Mouse (Mus musculus) CD4-positive helper T cell, adult 2 months (primary cell): ENCODE data around the gene Plxdc1.

ENCODE experiments used
- DNase-seq: peaks from one replicate; pipeline ENCODE4 v3.0.0-alpha.2; 2012; ENCODE audit warnings: low read depth, missing footprints, low spot score

Gene Plxdc1

DNA sequence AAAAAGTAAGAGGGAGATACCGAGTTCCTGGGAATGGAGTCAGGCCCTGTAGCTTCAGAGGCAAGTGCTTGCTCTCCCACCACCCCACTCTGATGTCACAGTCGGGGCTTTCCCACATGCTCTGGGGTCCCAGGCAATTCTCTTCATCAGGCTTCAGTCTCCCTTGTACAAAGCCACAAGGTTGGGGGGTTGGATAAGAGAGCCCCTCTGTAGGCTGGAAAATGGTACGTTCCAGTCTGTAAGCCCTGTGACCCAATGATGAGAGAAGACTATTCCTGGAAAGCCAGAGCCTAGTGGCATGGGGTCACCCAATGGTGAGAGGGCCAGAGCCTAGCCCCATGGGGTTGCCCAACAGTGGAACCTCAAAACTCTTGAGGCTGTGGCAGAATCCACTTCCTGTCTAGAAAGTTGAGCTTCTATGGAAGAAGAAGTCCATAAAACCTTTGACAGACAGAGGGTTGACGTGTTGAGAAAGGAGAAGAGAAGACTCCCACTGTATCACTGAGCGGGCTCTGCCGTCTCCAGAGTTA is 70.2 kb downstream of the Plxdc1 start:
- no peak for DNase-seq

DNA sequence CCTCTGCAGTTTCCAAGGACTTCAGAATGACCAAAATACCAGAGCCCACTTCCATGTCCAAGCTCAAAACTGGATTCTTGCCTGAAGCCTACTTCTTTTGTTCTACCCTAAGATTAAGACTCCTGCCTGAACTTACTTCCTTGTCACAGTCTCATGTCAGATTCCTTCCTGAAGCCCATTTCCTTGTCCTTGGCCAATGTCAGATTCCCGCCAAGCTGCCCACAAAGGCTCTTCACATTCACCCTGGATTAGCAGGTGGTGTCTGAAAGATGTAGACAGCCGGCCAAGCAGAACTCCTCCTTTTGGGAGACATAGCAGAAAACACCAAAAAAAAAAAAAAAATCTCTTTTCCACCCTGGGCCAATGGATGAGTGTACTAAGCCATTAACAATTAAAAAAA is 70.8 kb downstream of the Plxdc1 start:
- no peak for DNase-seq

DNA sequence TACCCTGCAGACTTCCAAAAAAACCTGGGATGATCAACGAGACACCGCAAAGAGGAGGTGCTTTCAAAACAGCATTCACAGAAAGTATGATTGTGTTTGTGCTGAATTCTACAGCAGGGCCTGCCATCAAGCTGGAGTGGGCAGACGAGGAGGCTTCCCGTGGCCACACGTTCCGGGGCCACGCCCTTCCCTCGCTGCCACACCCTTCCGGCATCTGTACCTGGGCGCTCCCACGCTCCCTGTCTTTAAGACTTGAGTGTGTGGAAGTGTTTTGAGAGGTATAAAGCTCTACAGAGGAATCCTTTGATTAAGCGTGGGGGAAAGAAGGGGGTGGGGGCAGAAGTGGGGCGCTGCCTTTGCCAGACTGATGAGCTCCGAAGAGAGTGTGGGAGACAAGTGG is 73.1 kb downstream of the Plxdc1 start:
- no peak for DNase-seq

DNA sequence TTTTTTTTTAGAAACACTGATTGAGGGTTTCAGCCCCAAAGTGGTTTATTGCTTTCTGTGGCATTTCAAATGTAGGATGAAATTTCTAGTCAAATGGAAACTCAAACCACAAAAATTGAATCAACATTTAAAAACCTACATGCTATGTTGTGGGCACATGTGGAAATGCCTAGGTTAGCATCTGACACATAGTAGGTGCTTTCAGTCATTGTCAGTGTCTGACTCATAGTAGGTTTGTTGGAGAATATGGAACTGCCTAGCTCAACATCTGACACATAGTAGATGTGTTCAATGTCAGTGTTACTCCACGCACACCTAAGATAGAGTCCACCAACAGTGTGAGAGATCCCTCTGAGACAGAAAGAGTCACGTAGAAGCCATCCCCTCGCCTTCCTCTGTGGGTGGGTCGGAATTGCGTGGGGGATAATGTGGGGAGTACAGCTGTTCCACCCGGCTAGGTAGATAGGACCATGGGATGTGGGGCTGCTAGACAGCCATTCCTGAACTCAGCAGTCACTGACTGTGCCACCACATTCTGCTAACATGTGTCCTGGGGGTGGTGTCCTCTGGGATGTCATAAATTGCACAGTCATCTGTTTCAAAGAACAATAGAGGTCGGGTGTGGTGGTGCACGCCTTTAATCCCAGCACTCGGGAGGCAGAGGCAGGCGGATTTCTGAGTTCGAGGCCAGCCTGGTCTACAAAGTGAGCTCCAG is 77.5 kb downstream of the Plxdc1 start:
- DNase-seq: peak; percentile 21

DNA sequence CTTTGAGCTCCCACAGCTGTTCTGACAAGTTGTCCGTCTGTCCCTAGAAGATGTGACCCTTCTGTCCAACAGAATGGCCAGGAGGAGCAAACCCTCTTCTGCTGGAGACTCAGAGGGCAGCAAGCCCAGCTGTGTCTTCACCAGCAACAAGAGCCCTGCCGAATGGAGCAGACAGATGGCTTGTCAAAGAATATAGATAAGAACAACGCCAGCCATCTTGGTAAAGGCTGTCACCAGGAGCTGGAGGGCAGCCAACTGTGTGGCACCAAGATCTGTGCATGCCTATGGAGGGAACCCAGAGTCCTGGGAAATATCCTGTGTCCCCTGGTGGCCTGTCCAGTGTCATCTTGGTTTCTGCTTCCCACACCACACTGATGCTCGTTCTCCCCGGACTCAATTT is 78.3 kb downstream of the Plxdc1 start:
- DNase-seq: no peak

DNA sequence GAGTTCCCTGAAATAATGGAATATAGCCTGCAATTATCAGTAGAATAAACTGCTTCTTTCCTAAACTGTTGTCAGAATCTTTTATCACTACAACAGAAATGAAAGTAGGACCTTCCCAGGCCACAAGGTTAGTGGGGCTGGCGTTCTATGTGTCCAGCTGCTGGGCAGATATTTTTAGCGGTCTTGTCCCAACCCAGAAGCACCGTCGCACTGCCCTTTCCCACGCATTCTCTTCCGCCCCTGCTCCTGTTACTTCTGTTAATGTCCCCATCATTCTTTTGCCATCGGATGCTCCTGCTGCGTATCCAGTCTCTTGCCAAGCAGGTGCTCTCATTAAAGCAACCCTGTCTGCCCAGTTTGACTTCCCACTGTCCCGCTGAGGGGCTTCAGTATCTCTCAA is 79.3 kb downstream of the Plxdc1 start:
- no peak for DNase-seq

DNA sequence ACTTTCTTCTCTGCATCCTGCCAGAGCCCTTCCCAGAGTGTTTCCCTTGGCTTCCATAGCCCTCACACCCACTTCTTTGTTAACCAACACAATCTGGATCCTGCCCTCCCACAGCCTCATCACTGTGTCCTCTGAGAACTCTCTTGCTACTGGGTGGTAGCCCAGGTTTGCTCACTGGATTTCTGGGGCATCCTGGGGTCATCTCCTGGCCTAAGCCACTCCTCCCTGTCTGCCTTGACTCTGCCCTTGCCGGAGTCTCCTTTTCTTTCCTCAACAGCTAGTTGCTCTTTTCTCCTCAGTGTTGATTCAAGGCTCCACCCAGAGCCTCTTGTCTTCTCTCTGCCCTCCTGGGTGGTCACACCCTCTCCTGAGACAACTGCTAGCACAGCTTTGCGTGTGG is 80.3 kb downstream of the Plxdc1 start:
- DNase-seq: peak; percentile 17

DNA sequence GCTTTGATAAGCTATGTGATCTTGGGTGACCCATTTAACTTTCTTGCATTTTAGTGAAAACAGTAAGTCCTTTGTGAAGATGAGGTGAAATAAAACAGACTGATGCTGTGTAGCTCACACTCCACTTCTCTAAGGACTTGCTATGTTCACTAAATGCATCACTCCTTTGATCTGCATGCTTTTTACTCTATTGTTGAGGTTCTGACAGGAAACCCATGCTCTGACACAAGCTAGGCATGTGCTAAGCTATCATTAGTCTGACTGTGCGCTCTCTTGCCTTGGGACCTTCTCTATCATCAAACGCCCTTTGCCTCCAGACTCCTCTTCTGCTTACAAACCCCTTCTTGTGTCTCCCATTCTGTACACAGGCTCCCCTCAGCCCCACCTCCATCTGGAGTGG is 80.7 kb downstream of the Plxdc1 start:
- DNase-seq: peak; percentile 70

DNA sequence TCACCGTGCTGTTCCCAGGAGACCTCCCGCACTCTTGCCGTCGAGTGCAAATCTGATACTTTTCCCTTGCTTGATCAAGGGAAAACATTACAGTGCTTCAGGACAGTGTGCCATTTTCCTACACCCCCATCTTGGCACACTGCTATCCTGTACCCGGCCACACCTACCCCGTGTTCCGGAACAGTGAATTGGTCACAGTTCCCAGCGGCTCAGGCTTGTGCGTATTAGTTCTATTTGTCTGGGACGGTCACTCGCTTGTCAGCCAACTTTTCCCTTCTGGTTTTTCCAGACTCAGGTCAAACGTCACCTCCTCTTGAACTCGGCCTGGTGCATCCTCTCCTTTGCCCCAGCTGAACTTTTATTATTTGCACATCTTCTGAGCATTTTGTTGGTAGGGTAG is 81.4 kb downstream of the Plxdc1 start:
- DNase-seq: no peak

DNA sequence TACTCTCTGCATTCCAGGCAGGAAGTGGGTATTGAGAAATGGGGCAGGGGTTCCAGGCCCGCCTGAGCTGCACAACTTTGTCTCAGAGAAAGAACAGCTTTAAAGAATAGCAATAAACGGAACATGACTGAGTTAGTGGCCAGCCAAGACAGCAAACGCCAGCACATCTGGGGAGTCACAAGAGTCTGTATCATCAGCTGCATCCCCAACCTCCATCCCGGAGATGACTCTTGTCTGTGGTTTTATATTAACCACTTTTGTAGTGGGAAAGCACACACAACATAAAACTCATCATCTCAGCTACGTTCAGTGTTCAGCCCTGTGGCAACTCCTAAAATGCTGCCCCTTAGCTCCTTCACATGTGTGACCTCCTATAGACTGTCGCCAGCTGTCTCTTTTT is 84.4 kb downstream of the Plxdc1 start:
- DNase-seq: no peak

DNA sequence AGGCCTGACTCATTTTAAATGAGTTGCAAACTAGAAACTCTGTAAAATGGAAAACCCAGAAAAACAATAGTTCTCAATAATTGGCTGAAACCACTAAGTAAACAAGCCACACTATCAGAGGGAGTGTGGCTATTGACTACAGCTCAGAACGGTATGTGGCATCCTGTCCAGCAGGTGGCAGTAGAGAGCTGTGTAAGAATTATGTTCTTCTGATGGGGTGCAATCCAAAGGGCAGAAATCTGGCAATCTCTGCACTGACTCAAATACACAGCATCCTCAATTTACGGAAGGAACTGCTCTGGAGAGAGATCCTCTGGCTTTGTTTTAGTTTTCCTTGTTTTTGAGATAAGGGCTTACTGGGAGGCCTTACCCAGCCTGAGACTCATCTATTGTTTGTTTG is 86.4 kb downstream of the Plxdc1 start:
- peak; percentile 83 for DNase-seq

DNA sequence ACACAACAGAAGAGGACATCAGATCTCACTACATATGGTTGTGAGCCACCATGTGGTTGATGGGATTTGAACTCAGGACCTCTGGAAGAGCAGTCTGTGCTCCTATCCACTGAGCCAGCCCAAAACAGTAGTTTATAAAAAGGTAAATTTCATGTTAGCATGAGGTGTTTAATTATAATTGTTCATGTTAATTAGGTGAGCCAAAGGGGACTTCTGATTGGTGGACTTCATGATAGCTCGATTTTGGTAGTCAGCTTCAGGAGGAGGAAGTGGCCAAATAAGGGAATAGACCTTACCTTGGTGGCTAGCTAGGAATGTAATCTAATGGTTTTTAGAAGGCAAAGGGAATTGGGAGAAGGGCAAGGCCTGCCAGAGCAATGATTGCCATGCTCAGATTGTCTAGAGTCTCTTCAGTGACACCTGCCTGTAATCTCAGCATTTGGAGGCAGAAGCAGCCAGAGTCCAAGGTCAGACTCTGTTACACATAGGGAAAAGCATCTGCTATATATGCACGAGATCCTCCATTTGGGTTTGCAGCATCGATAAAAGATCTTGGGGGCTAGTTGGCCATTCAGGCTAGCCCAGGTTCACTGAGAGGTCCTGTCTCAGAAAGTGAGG is 88.6 kb downstream of the Plxdc1 start:
- DNase-seq: no peak

DNA sequence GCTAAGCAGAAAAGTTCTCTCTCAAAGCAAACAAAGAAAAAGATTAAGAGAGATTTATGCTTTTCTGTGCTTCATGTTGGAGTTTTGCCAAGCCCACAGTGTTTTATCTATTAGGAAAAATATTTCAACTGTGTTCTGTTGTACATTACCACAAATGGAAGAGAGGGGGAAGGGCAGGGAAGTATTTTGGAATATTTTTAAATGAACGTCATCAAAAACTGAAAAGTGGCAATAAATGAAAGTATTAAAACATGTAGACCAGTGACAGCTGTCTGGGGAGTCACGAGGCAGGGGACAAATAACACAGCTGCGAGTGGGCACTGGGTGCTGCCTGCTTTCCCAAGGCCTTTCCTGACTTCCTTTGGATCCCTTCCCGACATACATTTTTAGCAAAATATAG is 89.6 kb downstream of the Plxdc1 start:
- no peak for DNase-seq

DNA sequence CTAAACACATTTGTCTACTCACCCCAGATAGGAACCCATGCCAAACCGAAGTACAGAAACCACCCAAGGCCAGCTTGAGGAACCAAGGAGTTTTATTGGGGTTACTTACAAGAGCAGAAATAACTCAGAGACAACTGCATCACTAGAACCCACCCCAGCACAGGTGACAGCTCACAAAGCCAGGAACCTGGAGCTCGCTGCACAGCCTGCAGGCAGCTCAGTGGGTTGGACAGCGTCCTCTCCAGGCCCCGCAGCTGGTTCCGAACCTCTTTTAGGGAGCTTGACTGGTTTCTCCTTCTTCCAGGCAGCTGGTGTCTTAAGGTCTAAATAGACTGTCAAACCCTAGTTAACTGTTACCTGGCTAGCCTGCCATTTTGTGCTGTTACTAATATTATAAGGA is 94.4 kb downstream of the Plxdc1 start:
- DNase-seq: no peak

DNA sequence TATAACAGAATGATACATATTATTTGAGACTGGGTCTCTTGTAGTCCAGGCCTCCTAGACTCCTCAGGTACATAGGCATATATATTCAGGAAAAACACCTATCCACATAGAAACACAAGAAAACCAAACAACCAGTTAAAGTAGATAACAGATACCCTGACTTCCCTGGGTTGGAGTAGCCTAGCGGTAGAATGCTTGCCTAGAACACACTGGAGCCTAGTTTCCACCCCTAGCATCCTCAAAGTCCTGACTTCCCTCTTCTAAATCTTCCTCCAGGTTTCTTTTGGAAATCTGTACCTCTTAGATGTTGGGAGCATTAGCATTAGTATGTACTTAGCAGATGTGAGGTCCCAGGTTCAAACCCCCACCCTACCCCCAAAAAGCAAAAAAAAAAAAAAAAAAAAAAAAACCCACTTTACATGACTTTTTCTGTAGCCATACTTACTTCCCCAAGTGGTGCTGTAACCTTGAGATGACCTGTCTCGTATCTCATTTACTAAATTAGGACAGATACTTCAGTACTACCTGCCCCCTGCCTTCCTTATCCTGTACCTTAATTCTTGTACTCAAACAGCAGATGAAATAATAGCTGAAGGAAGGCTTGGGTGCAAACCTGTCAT is 100.8 kb downstream of the Plxdc1 start:
- no peak for DNase-seq

DNA sequence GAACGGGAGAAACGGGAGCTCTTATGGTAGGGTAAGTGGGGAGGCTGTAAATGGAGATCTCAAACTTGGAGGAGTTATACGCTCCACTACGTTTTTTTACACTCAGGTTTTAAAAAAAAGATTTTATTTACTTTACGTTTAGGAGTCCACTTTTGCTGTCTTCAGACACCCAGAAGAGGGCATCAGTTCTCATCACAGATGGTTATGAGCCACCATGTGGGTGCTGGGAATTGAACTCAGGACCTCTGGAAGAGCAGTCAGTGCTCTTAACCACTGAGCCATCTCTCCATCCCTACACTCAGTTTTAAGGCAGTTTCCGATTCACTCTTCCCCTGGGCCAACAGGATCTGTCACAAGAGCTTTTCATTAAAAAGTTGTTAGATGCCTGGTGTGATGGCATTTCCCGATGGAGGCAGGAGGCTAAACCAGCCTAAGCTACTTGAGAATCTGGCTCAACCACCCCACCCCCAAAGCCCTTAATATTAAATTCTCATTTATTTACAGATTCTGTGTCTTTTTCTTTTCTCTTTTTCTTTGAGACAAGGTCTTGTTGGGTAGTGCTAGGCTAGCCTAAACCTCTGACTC is 101.6 kb downstream of the Plxdc1 start:
- DNase-seq: no peak

DNA sequence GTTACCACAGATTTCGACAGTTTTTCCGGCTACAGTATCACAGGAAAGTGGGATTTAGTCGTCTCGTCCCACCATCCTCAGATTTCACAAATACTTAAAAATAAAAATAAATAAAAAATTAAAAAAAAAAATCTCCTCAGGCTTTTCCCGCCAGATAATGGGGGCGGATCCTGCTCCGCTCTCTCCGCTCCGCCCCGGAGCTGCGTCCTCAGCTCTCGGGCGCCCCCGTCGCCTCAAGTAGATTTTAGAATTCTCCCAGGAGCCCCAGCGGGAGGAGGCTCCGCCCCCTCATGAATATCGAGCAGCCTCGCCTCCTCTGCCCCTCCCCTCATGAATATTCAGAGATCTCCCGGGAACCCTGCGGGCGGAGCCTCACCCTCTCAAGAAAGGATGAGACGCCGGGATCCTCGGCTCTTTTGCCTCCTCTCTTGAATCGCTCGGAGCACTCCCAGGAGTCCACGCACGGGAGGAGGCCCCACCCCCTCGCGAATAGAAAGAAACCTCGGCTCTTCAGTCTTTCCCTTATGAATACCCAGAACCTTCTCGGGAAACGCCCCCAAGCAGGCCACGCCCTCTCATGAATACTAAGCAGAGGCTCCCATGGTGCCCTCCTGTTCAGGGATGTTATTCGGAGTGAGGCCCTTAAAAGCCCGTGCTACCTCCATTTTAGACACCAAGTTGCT is 102.2 kb downstream of the Plxdc1 start, which contains the start of gene Fbxo47:
TSS of gene Fbxo47 (minus strand) at position 237 of the 683 bp plus-strand sequence.
- peak; percentile 98 for DNase-seq

DNA sequence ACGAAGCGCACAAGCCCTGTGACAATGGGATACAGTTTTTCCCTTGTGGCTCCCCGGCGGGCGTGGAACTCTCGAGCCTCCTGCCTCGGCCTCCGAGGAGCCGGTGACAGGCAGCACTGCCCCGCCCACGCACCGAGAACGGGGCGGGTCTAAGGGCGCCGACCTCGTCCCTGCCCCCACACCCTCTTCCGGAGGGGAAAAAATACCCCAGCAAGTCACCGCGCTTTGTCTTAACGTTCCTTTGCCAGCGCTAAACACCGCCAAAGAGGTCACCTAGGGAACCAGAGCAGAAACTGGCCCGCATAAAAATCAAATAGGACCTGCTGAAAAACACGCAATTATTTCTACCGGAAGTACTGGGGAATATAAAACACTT is 102.7 kb downstream of the Plxdc1 start:
- DNase-seq: peak; percentile 92

DNA sequence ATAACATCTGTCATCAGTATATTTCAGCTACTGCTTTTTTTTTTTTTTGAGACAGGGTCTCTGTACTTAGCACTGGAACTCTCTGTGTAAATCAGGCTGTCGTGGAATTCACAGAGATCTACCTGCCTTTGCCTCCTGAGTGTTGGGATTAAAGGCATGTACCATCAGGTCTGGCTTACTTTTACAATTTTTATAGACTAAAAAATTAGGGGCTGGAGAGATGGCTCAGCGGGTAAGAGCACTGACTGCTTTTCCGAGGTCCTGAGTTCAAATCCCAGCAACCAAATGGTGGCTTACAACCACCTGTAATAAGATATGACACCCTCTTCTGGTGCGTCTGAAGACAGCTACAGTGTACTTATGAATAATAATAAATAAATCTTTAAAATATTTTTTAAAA is 105.9 kb downstream of the Plxdc1 start:
- DNase-seq: no peak

DNA sequence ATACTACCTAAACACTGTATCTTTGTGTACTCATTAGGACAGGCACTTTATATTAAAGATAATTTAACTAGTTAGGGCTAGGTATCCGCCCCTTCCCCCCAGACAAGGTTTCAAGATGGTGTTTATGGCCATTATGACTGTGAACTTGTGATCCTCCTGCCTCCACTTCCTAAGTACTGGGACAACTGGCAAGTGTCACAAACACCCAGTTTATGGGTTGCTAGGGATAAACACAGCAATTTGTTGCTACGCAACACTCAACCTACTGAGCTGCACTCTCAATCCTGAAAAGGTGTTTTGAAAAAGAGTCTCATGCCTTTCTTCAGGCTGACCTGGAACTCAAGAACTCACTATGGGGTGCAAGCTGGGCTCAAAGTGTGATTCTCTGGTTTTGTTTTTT is 108.9 kb downstream of the Plxdc1 start:
- DNase-seq: no peak

DNA sequence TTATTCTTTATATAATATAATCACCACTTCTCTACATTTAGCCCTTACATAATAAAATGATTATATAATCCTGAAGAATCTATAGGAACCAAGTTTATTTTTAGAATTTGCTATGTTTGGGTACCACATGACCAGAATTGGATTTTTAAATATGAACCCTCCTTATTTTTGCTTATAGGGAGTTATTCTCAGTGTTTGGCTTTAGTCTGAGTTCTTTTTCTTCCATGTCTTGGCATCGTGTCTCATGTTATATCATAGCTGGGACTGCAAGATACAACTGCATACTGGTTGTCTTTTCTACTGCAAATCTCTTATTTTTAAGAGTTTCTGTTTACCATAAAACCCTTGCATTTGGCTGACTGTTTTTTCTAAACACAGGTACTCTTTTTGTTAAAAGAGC is 111.8 kb downstream of the Plxdc1 start:
- DNase-seq: no peak
